Mouse (Mus musculus) small intestine, adult 2 months (tissue): ENCODE measurements around the gene Zbtb7b. TPM values are rescaled to one million over a fixed set of nuclear protein-coding genes. Genes with fewer than 3 reads are reported as not detected.

Experiments used
- H3K27ac ChIP-seq: fragments of 200-500 bp; 2 replicates; pipeline ENCODE4 v1.5.1; 2012; ENCODE audit warnings: low read depth, low read length, control low read depth, inconsistent platforms; ENCODE audit not compliant: insufficient read depth
- H3K27me3 ChIP-seq: fragments of 200-500 bp; 2 replicates; pipeline ENCODE4 v1.6.1; 2012; ENCODE audit warnings: mild to moderate bottlenecking, moderate library complexity, low read length, inconsistent platforms; ENCODE audit not compliant: control insufficient read depth, insufficient read depth
- H3K36me3 ChIP-seq: fragments of 200-500 bp; 2 replicates; pipeline ENCODE4 v1.6.1; 2012; ENCODE audit warnings: mild to moderate bottlenecking, low read length, control low read depth, inconsistent platforms; ENCODE audit not compliant: control insufficient read depth, insufficient read depth
- H3K4me1 ChIP-seq: fragments of 200-500 bp; 2 replicates; pipeline ENCODE4 v1.6.1; 2012; ENCODE audit warnings: low read length, inconsistent platforms, mixed read lengths; ENCODE audit not compliant: control insufficient read depth, insufficient read depth, insufficient read length
- H3K4me3 ChIP-seq: fragments of 200-500 bp; 2 replicates; pipeline ENCODE4 v1.5.1; 2012; ENCODE audit warnings: low read depth, mild to moderate bottlenecking, control low read depth, inconsistent platforms, low read length, moderate library complexity
- CTCF ChIP-seq: fragments of 200-500 bp; IDR thresholded peaks from 2 replicates; pipeline ENCODE4 v1.5.1; 2012; ENCODE audit warnings: low read depth, mild to moderate bottlenecking, control low read depth, inconsistent platforms, low read length, moderate library complexity, mixed read lengths; ENCODE audit not compliant: insufficient replicate concordance, insufficient read length; ENCODE audit errors: extremely low read depth
- POLR2A ChIP-seq: fragments of 200-500 bp; IDR thresholded peaks from 2 replicates; pipeline ENCODE4 v1.6.1; 2012; ENCODE audit warnings: low read depth, mild to moderate bottlenecking, control low read depth, inconsistent platforms, low read length, moderate library complexity
- WGBS: fragments of 180-500 bp; shearing (Covaris S2); methylation state at CpG from one replicate; pipeline ENCODE4 v1.1.7; 2018; 5-methylcytosine and 5-hydroxymethylcytosine counted together
- polyA plus RNA-seq: library from polyadenylated mRNA; depleted of rRNA; stranded (reverse); fragments of >200 nt; gene quantifications from 2 replicates; pipeline ENCODE4 v1.2.3, GENCODE M21; 2012

The Zbtb7b gene
- polyA plus RNA-seq, 1 experiment: 262 TPM

DNA sequence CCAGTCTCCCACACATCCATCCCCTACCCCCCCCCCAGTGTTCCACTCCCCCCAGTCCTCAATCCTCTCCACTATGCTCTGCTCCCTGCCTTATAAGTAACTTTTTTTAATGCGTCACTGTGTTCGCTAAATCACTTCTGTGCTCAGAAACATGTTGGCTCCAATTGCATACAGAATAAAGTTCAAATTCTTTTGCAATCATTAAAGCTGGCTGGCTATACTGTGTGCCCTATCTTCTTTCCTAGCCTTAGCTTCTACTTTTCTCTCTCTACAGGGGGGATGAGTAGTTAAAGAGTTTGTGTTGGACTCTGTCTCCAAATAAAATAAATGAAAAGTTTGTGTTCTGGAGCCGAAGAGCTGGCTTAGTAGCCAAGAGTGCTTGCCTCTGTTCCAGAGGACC, 15.1 kb upstream of the Zbtb7b start:
- no peak for TF ChIP-seq CTCF
- no peak for TF ChIP-seq POLR2A
- Histone ChIP-seq H3K27ac (no peak overlapping the region), H3K4me3 (no peak overlapping the region), H3K27me3 (no peaks in the 10 kb centered on the region), H3K4me1 (peaks cover 2% of the 10 kb centered on the region; the same call in 1 of the 2 replicates), H3K36me3 (peaks cover 29% of the 10 kb centered on the region)
- 91% methylated on average over 3 of the region's 3 CpGs for WGBS

GRCm38 (mm10) chr3:89408448-89408847, 13.9 kb upstream of the Zbtb7b start:
- 83% methylated on average over 16 of the region's 16 CpGs for WGBS
- H3K27ac ChIP-seq: no peak overlapping the region

DNA sequence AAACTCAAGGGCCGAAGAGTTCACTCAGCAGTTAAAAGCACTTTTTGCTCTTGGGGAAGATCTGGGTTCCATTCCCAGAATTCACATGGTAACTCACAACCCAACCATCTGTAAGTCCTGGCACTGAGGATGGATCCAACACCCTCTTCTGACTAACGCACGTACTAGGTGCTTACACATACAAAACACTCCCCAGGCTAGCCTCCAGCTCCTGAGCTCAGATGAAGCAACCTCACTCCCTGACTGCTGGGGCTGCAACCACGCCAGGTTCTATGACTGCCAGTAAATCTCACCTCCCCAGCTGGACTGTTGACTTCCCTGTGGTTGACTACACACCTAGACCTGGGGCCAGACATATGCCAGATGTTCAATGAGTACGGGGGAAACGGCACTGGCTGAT, 12.3 kb upstream of the Zbtb7b start:
- peaks cover 50% of the 10 kb centered on the region for H3K36me3 ChIP-seq
- H3K4me1 ChIP-seq: peaks cover 7% of the 10 kb centered on the region; the same call in 1 of the 2 replicates
- H3K27ac ChIP-seq: no peak overlapping the region
- no peaks in the 10 kb centered on the region for H3K27me3 ChIP-seq
- TF ChIP-seq POLR2A: no peak
- no peak overlapping the region for H3K4me3 ChIP-seq
- whole genome bisulfite sequencing: 87% methylated on average over 6 of the region's 6 CpGs

More at GRCm38 (mm10) chr3:89408448-89408847, 13.9 kb upstream of the Zbtb7b start:
- Histone ChIP-seq H3K4me3 (no peak overlapping the region), H3K36me3 (peaks cover 36% of the 10 kb centered on the region), H3K4me1 (peaks cover 2% of the 10 kb centered on the region; the same call in 1 of the 2 replicates), H3K27me3 (no peaks in the 10 kb centered on the region)
- TF ChIP-seq CTCF: no peak
- no peak for TF ChIP-seq POLR2A

GRCm38 (mm10) chr3:89402693-89403092, 8.1 kb upstream of the Zbtb7b start, which contains the start of gene Lenep:
TSS of gene Lenep (minus strand) at chr3:89402793.
- no peak within 1 kb of the TSS for H3K27ac ChIP-seq
- TF ChIP-seq POLR2A (no peak), CTCF (no peak)
- no peaks in the 10 kb centered on the region for H3K27me3 ChIP-seq
- no peak within 1 kb of the TSS for H3K4me3 ChIP-seq
- 81% methylated on average over 5 of the region's 5 CpGs for WGBS
- peaks cover 6% of the 10 kb centered on the region; the same call in 1 of the 2 replicates for H3K4me1 ChIP-seq
- H3K36me3 ChIP-seq: peaks cover 48% of the 10 kb centered on the region

DNA sequence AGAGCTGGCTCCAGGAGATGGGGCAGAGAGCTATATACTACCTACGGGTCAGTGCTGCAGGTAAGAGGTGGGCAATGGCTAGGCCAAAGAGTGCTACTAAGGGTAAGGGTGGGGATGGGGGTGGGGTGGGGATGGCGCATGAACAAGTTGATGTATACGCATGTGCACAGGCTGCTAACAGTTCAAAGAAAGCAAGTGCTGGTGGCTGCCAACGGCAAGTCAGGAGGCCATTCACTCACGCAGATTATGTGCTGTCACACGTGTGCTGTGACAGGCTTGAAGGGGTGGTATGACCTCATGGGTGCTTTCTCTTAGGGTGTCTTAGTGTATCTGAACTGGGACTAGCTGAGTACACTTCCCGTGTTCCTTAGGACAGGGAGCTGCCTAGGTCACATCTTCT, 6.8 kb upstream of the Zbtb7b start:
- H3K27me3 ChIP-seq: no peaks in the 10 kb centered on the region
- H3K36me3 ChIP-seq: peaks cover 39% of the 10 kb centered on the region
- no peak overlapping the region for H3K4me3 ChIP-seq
- TF ChIP-seq POLR2A: no peak
- no peak for TF ChIP-seq CTCF
- no peak overlapping the region for H3K27ac ChIP-seq
- 77% methylated on average over 7 of the region's 7 CpGs for WGBS
- peaks cover 6% of the 10 kb centered on the region; the same call in 1 of the 2 replicates for H3K4me1 ChIP-seq

GRCm38 (mm10) chr3:89396654-89397005, 2.1 kb upstream of the Zbtb7b start:
- Histone ChIP-seq H3K36me3 (peaks cover 7% of the 10 kb centered on the region), H3K4me1 (no peaks in the 10 kb centered on the region; the same call in 1 of the 2 replicates), H3K27ac (no peak overlapping the region), H3K27me3 (no peaks in the 10 kb centered on the region), H3K4me3 (peak overlapping the region; percentile 72; the same call in 1 of the 2 replicates)
- TF ChIP-seq POLR2A (no peak), CTCF (no peak)
- 3% methylated on average over 4 of the region's 4 CpGs for WGBS

DNA sequence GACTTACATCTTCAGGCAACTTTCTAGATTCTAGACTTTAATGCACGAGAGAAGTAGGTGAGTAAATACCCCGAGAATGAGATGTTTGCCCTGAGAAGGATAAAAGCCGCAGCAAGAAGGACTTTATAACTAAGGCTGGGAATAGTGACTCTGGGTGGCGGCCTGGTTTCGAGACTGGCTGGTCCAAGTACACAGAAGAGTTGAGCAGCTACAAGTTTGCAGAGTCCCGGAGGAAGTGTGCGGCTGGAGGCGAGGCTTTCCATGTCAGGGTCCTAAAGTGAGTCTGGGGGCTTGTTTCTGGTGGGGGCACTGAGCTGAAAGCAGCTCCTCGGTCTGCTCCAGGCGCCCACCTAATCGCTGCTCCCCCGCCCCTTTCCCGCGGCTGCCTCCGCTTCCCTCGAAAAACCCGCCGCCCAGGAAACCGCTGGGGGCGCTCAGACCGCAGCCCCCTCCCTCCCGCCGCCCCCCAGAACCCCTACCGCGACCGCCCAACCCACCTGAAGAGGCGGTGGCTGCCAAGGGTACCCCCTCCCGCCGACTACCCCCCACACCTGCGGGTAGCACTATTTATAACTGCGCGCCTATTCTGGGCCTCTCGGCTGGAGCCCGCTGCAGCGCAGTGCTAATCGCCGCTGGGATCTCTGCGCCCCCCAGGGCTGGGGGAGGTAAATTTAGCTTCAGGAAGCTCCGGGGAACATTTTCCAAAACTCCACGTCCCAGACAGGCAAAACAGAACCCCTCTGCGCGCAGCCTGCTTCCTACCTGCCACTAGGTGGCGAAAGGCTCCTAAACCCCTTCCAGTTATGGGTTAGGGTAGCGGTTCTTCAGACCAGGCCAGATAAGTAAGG, 1.5 kb upstream of the Zbtb7b start:
- under 1% methylated on average over 42 of the region's 44 CpGs for WGBS
- peaks cover 3% of the 10 kb centered on the region; the same call in 1 of the 2 replicates for H3K36me3 ChIP-seq
- no peaks in the 10 kb centered on the region; the same call in 1 of the 2 replicates for H3K4me1 ChIP-seq
- TF ChIP-seq CTCF: peak; percentile 92; the same call in 1 of the 2 replicates
- no peak; the same call in 1 of the 2 replicates for TF ChIP-seq POLR2A
- H3K27me3 ChIP-seq: no peaks in the 10 kb centered on the region
- H3K27ac ChIP-seq: peak overlapping the region; percentile 97
- peak overlapping the region; percentile 72 for H3K4me3 ChIP-seq
